Mouse (Mus musculus): Measurements from ENCODE around the gene Gm3839.

GRCm38 (mm10) chr14:11405661-11406060, 49.1 kb upstream of the Gm3839 start:
- TF ChIP-seq KAT2A (IDR thresholded peaks at IDR 0.05; ENCODE audit: insufficient replicate concordance, low read length), result no peak
- no peak for TF ChIP-seq CHD1 (IDR thresholded peaks at IDR 0.05; ENCODE audit: low read depth, low read length)
- no peak for TF ChIP-seq CTCF (conservative IDR thresholded peaks at IDR 0.05 in 1 of 2, IDR thresholded peaks at IDR 0.05 in 1 of 2; ENCODE audit: low read depth in 2 of 2, low read length in 2 of 2)
- TF ChIP-seq SIN3A (IDR thresholded peaks at IDR 0.05; ENCODE audit: low read length), result no peak
